Mouse (Mus musculus) heart, embryonic 14.5 days (tissue): ENCODE data around the gene Prokr1. TPM values are rescaled to one million over a fixed set of nuclear protein-coding genes. Genes with fewer than 3 reads are reported as not detected.
A peak's percentile ranks its signal among the peaks of the same experiment; 100 is the strongest.

Experiments
- ATAC-seq: fragments of 200-750 bp; cut with Nextera tagmentation; 2 replicates; pipeline ENCODE4 v1.8.0; 2017; ENCODE audit warnings: low read depth, moderate TSS enrichment; ENCODE audit not compliant: insufficient number of reproducible peaks, insufficient read depth, low FRiP score
- H3K27ac ChIP-seq, 2 experiments: fragments of 200-500 bp in 1 of 2; fragments of 300-500 bp in 1 of 2; sonication (generic) in 1 of 2; replicated peaks in 1 of 2; 2 replicates each; pipeline ENCODE4 v1.5.1; 2012 to 2014; ENCODE audit warnings: low read depth in 2 of 2, low read length in 2 of 2, control low read depth in 1 of 2, mild to moderate bottlenecking in 1 of 2, mixed read lengths in 1 of 2; ENCODE audit not compliant: control insufficient read depth in 1 of 2, insufficient read depth in 1 of 2
- H3K27me3 ChIP-seq: fragments of 300-500 bp; sonication (generic); 2 replicates; pipeline ENCODE4 v1.6.1; 2014; ENCODE audit warnings: mild to moderate bottlenecking, low read length, control low read depth; ENCODE audit not compliant: control insufficient read depth, insufficient read depth
- H3K36me3 ChIP-seq: fragments of 300-500 bp; sonication (generic); 2 replicates; pipeline ENCODE4 v1.6.1; 2014; ENCODE audit warnings: mild to moderate bottlenecking, control low read depth, low read length, mixed read lengths; ENCODE audit not compliant: control insufficient read depth, insufficient read depth
- H3K4me1 ChIP-seq, 2 experiments: fragments of 200-500 bp in 1 of 2; fragments of 300-500 bp in 1 of 2; sonication (generic) in 1 of 2; 2 replicates each; pipeline ENCODE4 v1.6.1; 2012 to 2014; ENCODE audit warnings: low read length in 2 of 2, control low read depth in 1 of 2, mixed read lengths in 1 of 2; ENCODE audit not compliant: control insufficient read depth in 2 of 2, insufficient read depth in 2 of 2
- H3K4me2 ChIP-seq: fragments of 300-500 bp; sonication (generic); 2 replicates; pipeline ENCODE4 v1.6.1; 2014; ENCODE audit warnings: mild to moderate bottlenecking, low read length
- H3K4me3 ChIP-seq, 2 experiments: fragments of 200-500 bp in 1 of 2; fragments of 300-500 bp in 1 of 2; sonication (generic) in 1 of 2; 2 replicates each; pipeline ENCODE4 v1.5.1; 2012 to 2014; ENCODE audit warnings: low read length in 2 of 2, mild to moderate bottlenecking in 2 of 2, control low read depth in 1 of 2, low read depth in 1 of 2, moderate library complexity in 1 of 2; ENCODE audit not compliant: control insufficient read depth in 1 of 2, insufficient read depth in 1 of 2
- H3K9ac ChIP-seq: fragments of 300-500 bp; sonication (generic); 2 replicates; pipeline ENCODE4 v1.6.1; 2014; ENCODE audit warnings: mild to moderate bottlenecking, low read length
- H3K9me3 ChIP-seq: fragments of 300-500 bp; sonication (generic); 2 replicates; pipeline ENCODE4 v1.6.1; 2016; ENCODE audit warnings: low read length, control low read depth; ENCODE audit not compliant: control insufficient read depth
- WGBS: fragments of 180-500 bp; shearing (Covaris S2); extraction: QIAGEN DNeasy Blood & Tissue Kit; methylation state at CpG from one replicate; pipeline ENCODE4 v1.1.7; 2014; 5-methylcytosine and 5-hydroxymethylcytosine counted together
- polyA plus RNA-seq: library from polyadenylated mRNA; unstranded; fragments of >200 nt; fragmentation: Nextera tagmentation; extraction: Ambion mirVana; gene quantifications from 2 replicates; pipeline ENCODE4 v1.2.1, GENCODE M21; 2014

Prokr1 gene
- polyA plus RNA-seq, 1 experiment from 2014 or later: 1.2 TPM

DNA sequence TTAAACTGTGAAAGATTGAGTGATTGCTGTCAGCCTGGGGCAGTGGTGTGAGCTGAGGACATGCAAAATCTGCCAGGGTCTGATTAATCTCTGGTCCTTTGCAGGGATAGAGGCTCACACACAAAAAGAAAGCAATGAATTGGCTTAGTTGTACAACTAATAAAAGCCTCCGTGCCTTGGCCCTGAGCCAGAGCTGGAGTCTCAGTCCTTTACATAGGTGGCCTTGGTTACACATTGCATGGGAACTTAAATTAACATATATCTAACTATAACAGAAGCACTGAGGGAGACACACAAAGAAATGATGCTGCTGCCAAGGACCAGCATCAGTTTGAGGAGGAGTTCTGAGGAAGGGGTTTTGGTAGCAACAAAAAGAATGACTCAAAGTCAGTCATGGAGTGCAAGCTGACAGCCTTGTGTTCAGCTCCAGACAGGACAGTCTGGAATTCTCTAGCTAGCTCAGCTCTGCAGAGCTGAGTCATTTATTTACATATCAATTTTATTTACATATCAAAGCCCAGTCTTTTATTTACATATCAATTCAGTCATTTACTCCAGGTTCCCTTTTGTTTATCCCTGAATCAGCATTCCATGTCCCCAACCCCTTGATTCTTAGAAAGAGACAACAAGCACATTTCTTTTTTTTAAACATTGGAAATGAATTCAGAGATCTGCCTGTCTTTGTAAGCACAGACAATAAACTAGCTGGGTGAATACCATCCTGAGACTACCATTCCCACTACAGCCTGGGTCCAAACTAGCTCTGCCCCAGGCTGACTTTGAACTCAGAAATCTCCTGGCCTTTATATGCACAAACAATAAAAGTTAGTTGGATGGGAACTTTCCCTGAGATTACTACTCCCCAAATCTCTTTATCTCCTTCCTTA lies 45.0 kb downstream of the Prokr1 start:
- no peak for ATAC-seq
- H3K4me2 ChIP-seq: no peak overlapping the region
- H3K27ac ChIP-seq: no peak overlapping the region
- peaks cover 12% of the 10 kb centered on the region for H3K9me3 ChIP-seq
- peaks cover 0 to 4% of the 10 kb centered on the region in 2 experiments; a peak in 1 of 4 replicates for H3K4me1 ChIP-seq
- no peak overlapping the region for H3K4me3 ChIP-seq
- no peaks in the 10 kb centered on the region for H3K36me3 ChIP-seq
- no peaks in the 10 kb centered on the region for H3K27me3 ChIP-seq
- H3K9ac ChIP-seq: no peak overlapping the region
- WGBS: 77% methylated on average over 1 of the region's 1 CpGs

DNA sequence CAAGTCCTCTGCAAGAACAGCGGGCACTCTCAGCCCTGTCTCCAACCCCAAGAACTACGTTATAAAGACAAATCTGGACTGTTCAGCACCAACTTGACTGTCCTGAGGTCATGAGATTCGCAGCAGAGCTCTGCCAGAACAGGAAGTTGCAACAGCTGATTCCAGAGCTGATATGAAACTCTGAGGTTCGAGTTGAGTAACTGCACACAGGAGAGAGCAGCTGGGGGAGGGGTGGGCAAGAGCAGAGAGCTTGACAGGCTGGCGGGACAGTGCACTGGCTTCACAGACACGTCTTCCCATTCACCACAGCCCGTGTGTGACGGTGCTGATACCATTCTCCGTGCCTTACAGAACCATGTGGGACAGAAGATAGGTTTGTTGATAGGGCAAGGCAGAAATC lies 48.5 kb downstream of the Prokr1 start:
- ATAC-seq: peak; percentile 9; the same call in 1 of the 2 replicates
- Histone ChIP-seq H3K36me3 (no peaks in the 10 kb centered on the region), H3K27ac (no peak overlapping the region), H3K9ac (no peak overlapping the region), H3K4me3 (no peak overlapping the region), H3K9me3 (peaks cover 12% of the 10 kb centered on the region), H3K27me3 (no peaks in the 10 kb centered on the region), H3K4me2 (no peak overlapping the region), H3K4me1 (peaks cover 0 to 4% of the 10 kb centered on the region in 2 experiments; a peak in 1 of 4 replicates)
- WGBS: 37% methylated on average over 9 of the region's 9 CpGs

DNA sequence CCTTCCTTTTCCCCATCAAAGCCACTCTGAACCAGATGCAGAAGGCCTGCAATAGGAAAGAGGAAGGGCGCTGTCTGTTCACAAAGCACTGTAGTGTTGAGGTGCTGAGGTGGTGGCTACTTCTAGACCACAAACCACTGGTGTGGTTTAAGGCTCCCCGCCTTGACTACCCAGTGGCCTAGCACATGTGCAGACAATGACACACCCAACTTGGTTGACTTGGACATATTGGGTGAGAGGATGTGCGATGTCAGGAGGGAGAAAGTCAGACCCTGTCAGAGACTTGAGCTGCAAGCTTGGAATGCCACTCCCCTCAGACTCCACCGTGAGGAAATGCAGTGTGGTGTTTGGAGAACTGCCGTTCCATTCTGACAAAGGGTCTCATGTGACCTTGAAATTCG lies 49.4 kb downstream of the Prokr1 start:
- 66% methylated on average over 6 of the region's 6 CpGs for WGBS
- no peak overlapping the region for H3K4me3 ChIP-seq
- no peak overlapping the region for H3K4me2 ChIP-seq
- no peak for ATAC-seq
- H3K27ac ChIP-seq: no peak overlapping the region
- peaks cover 4% of the 10 kb centered on the region for H3K9me3 ChIP-seq
- H3K9ac ChIP-seq: no peak overlapping the region
- H3K4me1 ChIP-seq: peaks cover 0 to 4% of the 10 kb centered on the region in 2 experiments; a peak in 1 of 4 replicates
- H3K27me3 ChIP-seq: no peaks in the 10 kb centered on the region
- no peaks in the 10 kb centered on the region for H3K36me3 ChIP-seq

DNA sequence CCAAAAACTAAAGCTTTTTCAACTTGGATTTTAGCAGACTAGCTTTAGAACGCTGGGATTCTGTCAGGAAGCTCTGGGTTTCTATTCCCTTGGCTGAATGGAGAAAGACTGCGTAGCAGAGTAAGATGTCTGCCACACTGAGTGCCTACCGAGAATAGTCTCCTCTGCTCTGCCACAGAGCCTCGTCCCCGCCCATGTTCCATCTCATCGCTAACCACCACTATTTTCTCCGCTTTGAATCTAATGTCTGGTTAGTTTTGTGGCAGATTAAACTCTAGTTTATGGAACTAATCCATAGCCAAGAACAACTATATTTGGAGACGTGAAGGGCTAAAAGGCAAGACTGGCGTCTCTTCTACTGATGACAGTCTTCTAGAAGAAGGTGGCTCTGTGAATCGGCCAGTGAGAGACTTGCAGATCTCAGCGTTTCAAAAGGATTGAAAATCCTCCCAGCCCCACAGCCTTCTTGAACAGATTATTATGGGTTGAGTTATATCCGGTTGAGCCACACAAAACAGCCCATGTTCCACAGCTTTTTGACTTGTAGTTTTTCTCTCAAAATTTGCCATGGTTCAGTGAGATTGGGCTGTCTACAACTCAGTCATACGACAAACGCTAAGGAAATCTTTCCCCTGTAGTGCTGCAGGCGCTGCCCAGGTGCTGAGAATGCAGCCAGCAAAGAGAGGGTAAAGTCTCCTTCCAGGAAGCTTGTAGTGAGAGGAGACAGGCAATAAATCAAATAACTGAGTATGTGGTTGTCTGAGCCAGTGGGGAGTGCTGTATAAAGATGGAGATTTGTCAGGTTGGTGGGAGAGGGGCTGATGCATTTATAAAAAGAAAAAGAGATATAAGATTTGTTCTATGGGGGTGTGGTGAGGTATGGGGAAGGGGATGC lies 51.9 kb downstream of the Prokr1 start:
- Histone ChIP-seq H3K4me1 (peaks cover 0 to 4% of the 10 kb centered on the region in 2 experiments; a peak in 1 of 4 replicates), H3K27me3 (no peaks in the 10 kb centered on the region), H3K4me3 (no peak overlapping the region), H3K27ac (no peak overlapping the region), H3K4me2 (no peak overlapping the region), H3K9ac (no peak overlapping the region), H3K9me3 (no peaks in the 10 kb centered on the region), H3K36me3 (no peaks in the 10 kb centered on the region)
- ATAC-seq: no peak
- WGBS: 79% methylated on average over 15 of the region's 15 CpGs

DNA sequence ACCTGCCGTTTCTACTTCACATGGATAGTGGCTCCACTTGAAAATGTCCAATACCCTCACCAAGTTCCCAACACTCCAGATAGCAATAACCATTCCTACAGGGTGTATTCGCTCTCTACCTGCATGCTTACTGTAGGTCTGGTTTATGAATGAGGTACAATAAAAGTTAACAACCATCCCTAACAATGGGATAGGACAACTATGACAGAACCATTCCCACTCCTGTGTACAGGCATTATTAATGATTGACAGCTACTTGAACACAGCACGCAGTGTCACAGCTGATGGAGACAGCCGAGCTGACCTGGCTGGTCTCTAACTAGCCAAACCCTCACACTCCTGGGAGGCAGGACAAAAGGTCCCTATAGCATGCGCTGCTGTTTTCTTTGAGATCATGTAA lies 52.9 kb downstream of the Prokr1 start:
- 71% methylated on average over 5 of the region's 5 CpGs for WGBS

DNA sequence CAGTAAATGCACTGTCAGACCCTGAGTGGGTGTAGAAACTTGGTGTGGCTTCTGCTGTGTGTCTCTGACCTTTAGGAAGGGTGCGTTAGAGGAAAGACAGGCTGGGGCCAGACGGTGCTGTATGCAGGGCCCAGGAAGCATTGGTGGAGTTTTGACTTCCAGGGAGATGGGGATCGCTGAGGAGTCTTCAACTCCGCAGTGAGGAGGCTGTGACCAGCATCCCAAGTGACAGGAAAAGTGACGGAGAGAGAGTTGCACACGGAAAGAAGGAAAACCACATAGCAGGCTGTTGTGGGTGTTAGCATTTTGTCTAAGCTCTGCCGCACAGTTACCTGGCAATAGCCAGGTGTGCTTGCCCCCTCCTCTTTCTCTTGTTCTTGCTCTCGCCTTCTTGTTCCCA lies 54.3 kb downstream of the Prokr1 start:
- no peaks in the 10 kb centered on the region for H3K9me3 ChIP-seq
- ATAC-seq: no peak
- H3K4me2 ChIP-seq: no peak overlapping the region
- H3K4me1 ChIP-seq: no peaks in the 10 kb centered on the region
- no peak overlapping the region for H3K9ac ChIP-seq
- H3K36me3 ChIP-seq: no peaks in the 10 kb centered on the region
- no peak overlapping the region for H3K4me3 ChIP-seq
- 69% methylated on average over 8 of the region's 8 CpGs for WGBS
- H3K27me3 ChIP-seq: no peaks in the 10 kb centered on the region
- no peak overlapping the region for H3K27ac ChIP-seq

More for the DNA sequence above, 52.9 kb downstream of the Prokr1 start:
- no peak overlapping the region for H3K27ac ChIP-seq
- no peak overlapping the region for H3K4me3 ChIP-seq
- no peaks in the 10 kb centered on the region for H3K27me3 ChIP-seq
- no peak overlapping the region for H3K4me2 ChIP-seq
- no peaks in the 10 kb centered on the region for H3K36me3 ChIP-seq
- no peak for ATAC-seq
- H3K4me1 ChIP-seq: peaks cover 0 to 4% of the 10 kb centered on the region in 2 experiments; a peak in 1 of 4 replicates
- no peak overlapping the region for H3K9ac ChIP-seq
- no peaks in the 10 kb centered on the region for H3K9me3 ChIP-seq

DNA sequence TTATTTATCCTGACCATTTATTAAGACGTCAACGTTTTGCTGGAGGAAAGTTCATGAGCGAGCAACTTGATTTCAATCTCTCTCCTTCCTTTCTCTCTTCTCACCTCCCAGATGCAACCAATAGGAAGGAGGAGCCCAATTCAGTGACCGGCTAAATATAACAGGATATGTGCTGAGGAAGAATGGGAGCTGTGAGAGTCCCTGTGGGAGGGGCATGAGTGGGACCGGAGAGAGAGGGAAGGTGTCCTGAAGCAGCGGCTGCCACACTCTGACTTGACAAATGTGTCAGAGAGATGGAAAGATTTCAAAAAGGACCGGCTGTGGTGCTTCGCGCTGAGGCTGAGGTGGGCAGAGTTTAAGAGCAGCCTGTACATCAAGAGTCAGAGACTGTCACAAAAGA lies 54.9 kb downstream of the Prokr1 start:
- Histone ChIP-seq H3K9me3 (no peaks in the 10 kb centered on the region), H3K4me1 (no peaks in the 10 kb centered on the region), H3K27me3 (no peaks in the 10 kb centered on the region), H3K4me3 (no peak overlapping the region), H3K36me3 (no peaks in the 10 kb centered on the region), H3K27ac (no peak overlapping the region), H3K9ac (no peak overlapping the region), H3K4me2 (no peak overlapping the region)
- no peak for ATAC-seq
- 37% methylated on average over 9 of the region's 9 CpGs for WGBS
